Mouse (Mus musculus): ENCODE measurements around the gene Rgs5. TPM values are rescaled to one million over a fixed set of nuclear protein-coding genes. Genes with fewer than 3 reads are reported as not detected.

Rgs5 gene
- 100 to 1,000 TPM; 158 to 167 TPM for total RNA-seq (2021)
- long read RNA-seq, experiment 1, full-length matches to known transcripts = 64 of 114 reads
- long read RNA-seq, experiment 1, partial matches to known transcripts = 0 of 114 reads
- long read RNA-seq, experiment 1, other reads (novel, unspliced or antisense) = 50 of 114 reads
- long read RNA-seq, experiment 2, full-length matches to known transcripts = 94 of 133 reads
- long read RNA-seq, experiment 2, partial matches to known transcripts = 37 of 133 reads
- long read RNA-seq, experiment 2, other reads (novel, unspliced or antisense) = 2 of 133 reads

- intact Hi-C loops (cut with DNase I) = no loop called here
Measured at GRCm38 (mm10) chr1:169655256-169655655, at the start of gene Rgs5. TSS of gene Rgs5 (plus strand) at chr1:169655501.

GRCm38 (mm10) chr1:169606164-169606563 is 49.1 kb upstream of the Rgs5 start:
- no peak for DNase-seq
- intact Hi-C loops (cut with DNase I) = no loop called here

More at GRCm38 (mm10) chr1:169655256-169655655, at the start of gene Rgs5:
- no peak for DNase-seq

DNA sequence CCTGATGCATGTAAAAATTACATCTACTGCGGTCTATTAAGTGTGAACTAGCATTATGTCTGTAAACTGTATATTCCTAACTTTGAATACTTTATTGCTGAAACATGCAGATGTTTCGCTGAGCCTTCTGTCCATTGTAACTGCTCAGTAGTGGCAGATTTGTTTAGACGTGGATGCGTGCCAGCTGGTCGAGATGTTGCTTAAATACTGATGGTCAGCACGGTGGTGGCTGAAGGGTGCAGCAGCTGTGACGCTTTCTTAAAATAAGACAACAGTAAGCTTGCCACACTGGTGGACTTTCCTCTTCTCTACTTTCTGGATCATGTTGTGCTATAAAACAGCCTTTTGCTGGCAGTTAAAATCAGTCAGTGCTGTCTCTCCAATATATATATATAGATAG is 25.6 kb upstream of the Rgs5 start:
- intact Hi-C loops (cut with DNase I) = no loop called here
- no peak for DNase-seq

- DNase-seq = no peak
- intact Hi-C loops (cut with DNase I) = no loop called here
Measured at GRCm38 (mm10) chr1:169637251-169637750, 18.0 kb upstream of the Rgs5 start.

DNA sequence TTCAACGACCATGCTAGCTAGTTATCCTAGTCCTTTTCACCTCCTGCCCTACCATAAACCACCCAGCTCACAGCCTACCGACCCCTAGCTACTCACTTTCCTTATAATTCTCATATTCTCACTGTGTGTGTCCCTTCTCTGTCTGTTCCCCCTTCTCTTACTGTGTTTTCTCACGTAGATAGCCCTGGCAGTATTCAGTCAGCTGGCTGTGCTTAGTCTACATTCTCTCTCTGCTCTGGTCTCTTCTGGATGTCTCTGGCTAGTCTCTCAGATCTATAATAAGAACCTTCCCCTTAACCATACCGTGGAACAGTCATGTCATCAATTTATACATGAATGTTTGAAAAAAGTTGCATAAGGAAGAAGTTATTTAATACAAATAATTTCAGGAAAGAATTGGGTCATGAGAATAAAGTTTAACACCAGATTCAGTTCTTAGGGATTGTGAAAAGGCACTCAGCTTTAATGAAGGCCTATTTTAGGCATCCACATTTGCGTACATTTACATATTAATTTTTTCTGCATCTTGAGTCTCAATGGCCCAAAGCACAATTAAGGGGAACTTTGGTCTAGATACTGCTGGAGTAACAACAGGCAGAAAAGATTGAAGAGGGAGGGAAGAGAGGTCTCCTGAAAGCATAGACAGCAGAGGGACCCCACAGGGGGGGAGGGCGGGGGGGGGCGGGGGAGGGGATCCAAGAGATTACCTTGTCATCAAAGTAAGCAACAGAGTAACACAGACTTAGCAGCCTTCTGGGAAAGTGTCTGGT is 10.2 kb upstream of the Rgs5 start:
- no peak for DNase-seq
- intact Hi-C loops (cut with DNase I) = no loop called here

DNA sequence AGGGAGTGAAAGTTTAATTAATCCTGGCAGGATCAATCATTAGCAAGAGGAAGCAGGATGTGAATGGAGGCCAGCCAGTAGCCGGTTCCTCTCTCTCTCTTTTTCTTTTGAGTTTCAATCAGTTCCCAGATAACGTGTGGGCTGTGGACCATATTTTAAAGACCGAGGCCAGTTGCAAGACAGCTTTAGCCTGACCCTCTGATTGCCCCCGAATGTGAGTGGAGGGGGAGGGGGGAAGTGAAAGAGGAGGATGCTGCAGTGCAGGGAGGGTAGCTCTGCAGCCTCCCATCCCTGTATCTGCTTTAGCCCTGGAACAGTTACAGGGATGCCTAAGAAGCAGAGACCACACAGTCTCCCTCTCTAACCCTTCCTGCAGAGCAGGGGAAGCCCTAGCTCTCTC is 4.2 kb downstream of the Rgs5 start:
- DNase-seq = no peak
- intact Hi-C loops (cut with DNase I) = no loop called here

DNA sequence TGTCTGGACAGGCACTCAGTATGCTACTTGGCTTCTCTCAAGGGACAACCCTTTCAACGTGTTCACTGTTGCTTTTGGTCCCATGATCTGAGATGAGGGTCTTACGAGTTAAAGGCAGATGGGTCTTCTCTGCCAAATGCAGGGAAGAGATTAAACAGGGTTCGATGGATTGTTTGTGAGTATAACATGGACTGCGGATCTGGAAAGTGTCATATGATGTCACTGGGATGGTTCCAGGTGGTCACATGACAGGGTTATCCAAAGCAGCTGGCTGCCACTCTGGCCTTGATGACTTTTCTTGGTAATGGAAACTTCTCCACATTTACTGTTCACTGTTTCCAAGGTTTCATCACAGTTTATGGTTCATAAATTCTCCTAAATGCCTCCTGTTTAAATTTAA is 12.0 kb downstream of the Rgs5 start:
- intact Hi-C loops (cut with DNase I) = loop anchor here (10.0 kb wide), 1 partner anchor 113 kb away; no protein-coding TSS in a partner anchor
- no peak for DNase-seq

- intact Hi-C loops (cut with DNase I) = loop anchor here (1.0 to 10.0 kb wide), 2 partner anchors 136 to 249 kb away; partner anchors contain the start of gene Nuf2
- DNase-seq = no peak
Measured at GRCm38 (mm10) chr1:169670705-169671104, 15.4 kb downstream of the Rgs5 start.

GRCm38 (mm10) chr1:169671801-169672200 is 16.5 kb downstream of the Rgs5 start:
- no peak for DNase-seq
- intact Hi-C loops (cut with DNase I) = loop anchor here (1.0 to 10.0 kb wide), 2 partner anchors 137 to 248 kb away; partner anchors contain the start of gene Nuf2

DNA sequence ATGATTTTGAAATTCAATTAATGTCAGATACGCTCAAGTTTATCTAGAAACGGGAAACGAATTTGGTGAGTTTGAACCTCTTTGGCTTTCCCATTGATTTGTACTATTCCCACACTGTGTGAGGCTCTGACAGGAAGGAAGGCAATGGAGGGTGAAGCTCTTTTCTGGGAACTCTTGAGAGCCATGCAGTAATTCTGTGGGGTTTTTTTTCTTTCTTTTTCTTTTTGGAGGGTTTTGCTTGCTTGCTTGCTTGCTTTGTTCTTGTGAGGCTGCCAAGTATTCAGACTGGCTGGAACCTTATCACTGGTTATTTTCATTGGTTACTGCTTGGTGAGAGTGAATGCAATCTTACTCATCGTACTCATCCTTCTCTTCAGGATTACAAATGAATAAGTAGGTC is 17.0 kb downstream of the Rgs5 start:
- no peak for DNase-seq
- intact Hi-C loops (cut with DNase I) = loop anchor here (10.0 kb wide), 1 partner anchor 137 kb away; the partner anchor contains the start of gene Nuf2

- no peak for DNase-seq
Measured at GRCm38 (mm10) chr1:169674116-169674515, 18.8 kb downstream of the Rgs5 start.

DNA sequence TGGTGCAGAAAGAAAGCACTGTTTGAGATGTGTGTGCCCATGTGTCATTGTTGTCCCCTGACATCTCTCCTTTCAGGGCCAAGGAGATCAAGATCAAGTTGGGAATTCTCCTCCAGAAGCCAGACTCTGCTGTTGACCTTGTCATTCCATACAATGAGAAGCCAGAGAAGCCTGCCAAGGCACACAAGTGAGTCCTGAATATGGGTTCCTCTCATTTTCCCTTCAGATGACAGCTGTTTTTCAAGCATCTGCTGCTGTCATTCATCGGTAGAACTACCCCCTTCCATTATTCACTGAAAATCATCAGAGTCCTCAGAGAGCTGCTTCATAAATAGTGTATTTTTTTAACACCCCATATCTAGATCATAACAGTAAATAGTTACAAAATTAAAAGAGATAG is 21.4 kb downstream of the Rgs5 start:
- no peak for DNase-seq
- intact Hi-C loops (cut with DNase I) = loop anchor here (10.0 kb wide), 1 partner anchor 142 kb away; the partner anchor contains the start of gene Nuf2

More at GRCm38 (mm10) chr1:169674116-169674515, 18.8 kb downstream of the Rgs5 start:
- intact Hi-C loops (cut with DNase I) = loop anchor here (10.0 kb wide), 1 partner anchor 139 kb away; the partner anchor contains the start of gene Nuf2

GRCm38 (mm10) chr1:169680455-169681208 is 25.3 kb downstream of the Rgs5 start:
- intact Hi-C loops (cut with DNase I) = no loop called here
- no peak for DNase-seq

DNA sequence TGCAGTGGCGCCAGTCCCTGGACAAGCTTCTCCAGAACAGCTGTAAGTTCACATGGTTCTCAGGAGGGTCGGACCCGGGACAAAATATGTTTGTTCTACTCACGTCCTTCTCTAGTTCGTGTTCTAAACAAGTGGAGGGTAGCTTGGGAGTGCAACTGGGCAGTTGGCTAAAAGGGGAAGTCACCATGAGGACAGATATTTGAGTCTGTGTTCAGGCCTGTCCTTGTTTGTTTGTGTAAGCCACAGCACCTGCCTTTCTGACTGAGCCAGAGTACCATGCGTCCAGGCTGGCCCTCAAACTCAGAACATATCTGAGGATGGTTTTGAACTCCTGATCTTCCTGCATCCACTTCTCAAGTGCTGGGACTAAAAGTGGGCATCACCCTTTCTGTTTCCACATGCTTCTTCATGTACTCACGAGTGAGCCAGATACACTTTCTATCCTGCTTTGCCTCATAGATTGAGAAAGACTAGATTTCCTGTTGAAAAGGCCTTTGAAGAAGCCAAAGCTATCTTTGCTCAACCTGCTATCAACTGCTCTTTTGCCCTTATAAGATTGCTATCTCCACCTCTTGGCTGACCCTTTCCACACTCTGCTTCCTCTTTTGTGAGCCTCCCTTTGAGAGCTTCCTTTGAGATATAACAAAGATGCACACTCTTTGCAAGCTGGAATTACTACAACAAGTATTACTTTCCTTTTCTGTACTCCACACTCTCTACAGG is 27.6 kb downstream of the Rgs5 start:
- no peak for DNase-seq
- intact Hi-C loops (cut with DNase I) = no loop called here

DNA sequence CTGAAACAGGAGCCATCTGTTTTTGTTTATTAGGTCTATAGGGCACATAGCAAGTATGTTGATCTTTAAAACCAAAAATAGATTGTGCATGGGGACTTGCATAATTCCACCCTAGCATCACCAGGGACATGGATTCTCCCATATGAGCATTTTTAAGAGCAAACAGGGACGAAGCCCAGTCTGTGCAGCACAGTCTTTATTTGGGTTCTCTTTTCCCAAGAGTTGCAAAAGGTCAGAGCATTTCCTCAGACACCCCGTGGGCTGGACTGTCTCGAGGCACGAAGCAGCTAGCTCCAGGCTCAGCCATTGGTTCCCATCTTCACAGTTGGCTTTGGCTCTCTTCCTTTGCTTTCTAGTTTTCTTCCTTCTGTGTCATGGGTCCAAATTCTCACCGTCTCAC is 30.0 kb downstream of the Rgs5 start:
- intact Hi-C loops (cut with DNase I) = no loop called here
- DNase-seq = no peak

GRCm38 (mm10) chr1:169693040-169693439 is 37.7 kb downstream of the Rgs5 start:
- intact Hi-C loops (cut with DNase I) = no loop called here
- DNase-seq = no peak

GRCm38 (mm10) chr1:169693537-169693936 is 38.2 kb downstream of the Rgs5 start:
- intact Hi-C loops (cut with DNase I) = no loop called here
- DNase-seq = no peak

GRCm38 (mm10) chr1:169695356-169695755 is 40.1 kb downstream of the Rgs5 start:
- DNase-seq = no peak
- intact Hi-C loops (cut with DNase I) = no loop called here

DNA sequence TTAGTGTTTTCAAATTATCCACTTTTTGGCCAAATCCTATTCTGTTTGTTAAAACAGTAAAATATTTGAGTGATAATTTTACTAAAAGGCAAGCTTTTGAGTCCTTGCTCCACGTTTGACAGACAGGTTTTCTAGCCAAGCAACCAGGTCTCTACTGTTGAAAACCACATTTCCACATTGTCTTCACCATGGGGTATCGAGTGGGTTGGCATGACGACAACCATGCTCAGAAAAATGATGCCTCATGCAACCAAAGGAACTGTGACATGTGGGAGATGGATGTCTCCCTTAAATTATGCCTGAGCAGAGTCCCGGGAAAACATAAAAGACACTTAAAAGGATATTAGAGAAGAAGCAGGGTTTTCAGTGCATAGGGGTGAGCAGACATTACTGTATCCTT is 41.9 kb downstream of the Rgs5 start:
- no peak for DNase-seq
- intact Hi-C loops (cut with DNase I) = no loop called here

- intact Hi-C loops (cut with DNase I) = no loop called here
- no peak for DNase-seq
Measured at GRCm38 (mm10) chr1:169699184-169699583, 43.9 kb downstream of the Rgs5 start.
